Mouse (Mus musculus) gastrocnemius, postnatal 36 days (tissue): ENCODE measurements around the gene Shb. TPM values are rescaled to one million over a fixed set of nuclear protein-coding genes. Genes with fewer than 3 reads are reported as not detected.
A peak's percentile ranks its signal among the peaks of the same experiment; 100 is the strongest.

Experiments
- DNase-seq, 2 experiments: peaks; one replicate each; pipeline ENCODE4 v3.0.0; 2022
- intact Hi-C: fragments of 180-260 bp; cut with DNase I; formaldehyde crosslinking; loops from one replicate; pipeline ENCODE4 v1.15.1; 2025
- total RNA-seq, 2 experiments: library from RNA; stranded (reverse); gene quantifications; 2 replicates each; pipeline ENCODE4 v1.2.3; 2021

The Shb gene
- total RNA-seq, 2 experiments from 2014 or later = 6.3 to 6.7 TPM

DNA sequence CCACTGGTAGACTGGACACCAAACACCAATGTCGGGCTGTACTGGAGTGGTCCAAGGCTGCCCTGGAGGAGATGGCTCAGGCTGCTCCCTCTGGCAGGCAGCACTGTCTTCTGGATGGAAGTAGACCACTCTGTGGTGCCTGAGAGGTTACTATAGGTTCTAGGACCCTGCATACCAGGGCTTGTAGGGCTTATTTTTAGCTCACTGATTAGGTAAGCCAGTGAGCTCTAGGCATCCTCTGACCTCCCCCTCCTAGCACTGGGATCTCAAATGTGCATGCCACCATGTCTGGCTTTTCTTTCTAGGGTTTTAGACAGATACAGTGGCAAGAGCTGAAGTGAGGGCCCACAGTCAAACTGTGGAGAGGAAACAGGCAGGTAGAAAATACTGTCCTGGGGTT, 24.8 kb downstream of the Shb start:
- DNase-seq = no peak
- intact Hi-C loops = no loop called here

DNA sequence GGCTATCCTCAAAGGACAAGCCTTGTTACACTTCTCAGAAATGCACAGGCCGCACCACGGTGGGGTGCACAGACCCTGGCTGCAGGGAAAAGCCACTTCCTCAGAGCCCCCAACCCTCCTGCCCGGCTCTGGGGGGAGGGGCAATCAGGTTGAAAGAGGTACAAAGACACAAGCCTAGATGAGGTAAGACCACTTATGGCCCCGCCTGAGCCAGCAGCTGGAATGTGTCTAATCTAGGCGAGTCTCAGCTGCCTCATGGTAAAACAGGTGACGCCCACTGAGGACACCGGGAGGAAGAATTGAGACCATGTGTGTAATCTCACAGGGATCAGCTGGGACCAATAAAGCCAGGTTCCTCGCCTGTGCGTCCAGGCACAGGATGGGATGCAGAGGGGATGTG, 25.2 kb downstream of the Shb start:
- intact Hi-C loops = no loop called here
- no peak for DNase-seq

GRCm38 (mm10) chr4:45506613-45507012, 25.7 kb downstream of the Shb start:
- DNase-seq = no peak
- intact Hi-C loops = no loop called here

DNA sequence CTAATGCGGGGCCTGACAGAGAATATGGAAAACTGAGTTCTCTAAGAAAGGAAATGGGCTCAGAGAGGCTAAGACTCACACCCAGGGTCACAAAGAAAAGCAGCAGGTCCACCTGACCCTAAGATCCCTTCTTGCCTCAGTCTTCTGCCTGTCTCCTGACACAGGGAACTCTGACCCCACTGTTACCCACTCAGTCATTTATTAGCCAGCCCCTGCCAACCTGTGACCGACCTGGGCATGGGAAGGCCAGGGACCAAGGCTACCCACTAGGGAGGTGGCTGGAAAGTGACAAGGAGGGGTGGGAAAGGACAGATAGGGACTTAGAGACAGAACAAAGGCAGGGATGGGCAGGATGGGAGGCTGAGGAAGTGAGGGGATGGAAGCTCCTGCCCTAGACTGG, 26.6 kb downstream of the Shb start:
- DNase-seq = no peak
- intact Hi-C loops = no loop called here

DNA sequence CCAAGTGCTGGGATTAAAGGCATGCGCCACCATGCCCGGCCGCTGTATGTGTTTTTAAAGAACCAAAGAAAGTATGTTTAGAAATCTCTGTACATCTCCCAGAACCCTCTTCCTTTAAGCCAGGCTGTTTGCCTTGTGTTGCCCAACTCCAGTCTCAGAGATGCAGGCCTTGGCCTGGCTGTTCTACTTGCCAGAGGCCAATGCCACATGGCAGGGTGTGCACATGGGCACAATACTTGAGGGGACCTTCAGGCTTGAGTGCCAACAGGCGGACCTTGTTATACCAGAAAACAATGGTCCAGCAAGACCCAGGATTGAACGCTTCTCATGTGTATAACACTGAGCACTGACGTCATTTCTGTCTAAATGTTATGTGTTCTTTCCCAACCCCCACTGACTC, 27.1 kb downstream of the Shb start:
- intact Hi-C loops = no loop called here
- DNase-seq = no peak

GRCm38 (mm10) chr4:45503816-45504215, 28.5 kb downstream of the Shb start:
- intact Hi-C loops = no loop called here
- DNase-seq = peak; percentile 42 to 59

GRCm38 (mm10) chr4:45503380-45503779, 28.9 kb downstream of the Shb start:
- no peak for DNase-seq
- intact Hi-C loops = no loop called here

DNA sequence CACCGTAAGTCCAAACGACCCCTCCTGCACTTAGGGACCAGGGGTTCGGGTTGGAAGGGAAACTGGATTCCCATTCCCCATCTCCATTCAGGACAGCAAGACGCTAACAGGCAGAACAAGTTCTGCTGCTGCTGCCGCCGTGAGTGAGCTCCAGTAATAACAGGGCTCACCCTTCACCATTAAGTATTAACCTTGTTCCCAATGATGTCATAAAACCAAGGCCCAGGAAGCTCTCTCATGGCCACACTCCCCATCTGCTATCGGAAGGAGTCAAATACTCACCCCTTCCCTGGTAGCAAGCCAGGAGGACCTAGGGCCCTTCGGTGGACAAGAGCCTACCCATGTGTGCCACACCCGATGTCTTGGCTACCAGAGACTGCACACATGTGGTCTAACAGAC, 30.3 kb downstream of the Shb start:
- intact Hi-C loops = no loop called here
- no peak for DNase-seq

- intact Hi-C loops = no loop called here
- DNase-seq = no peak
Measured at GRCm38 (mm10) chr4:45500381-45500780, 31.9 kb downstream of the Shb start.

GRCm38 (mm10) chr4:45499556-45499955, 32.7 kb downstream of the Shb start:
- DNase-seq = no peak
- intact Hi-C loops = no loop called here

GRCm38 (mm10) chr4:45499081-45499480, 33.2 kb downstream of the Shb start:
- intact Hi-C loops = no loop called here
- no peak for DNase-seq

DNA sequence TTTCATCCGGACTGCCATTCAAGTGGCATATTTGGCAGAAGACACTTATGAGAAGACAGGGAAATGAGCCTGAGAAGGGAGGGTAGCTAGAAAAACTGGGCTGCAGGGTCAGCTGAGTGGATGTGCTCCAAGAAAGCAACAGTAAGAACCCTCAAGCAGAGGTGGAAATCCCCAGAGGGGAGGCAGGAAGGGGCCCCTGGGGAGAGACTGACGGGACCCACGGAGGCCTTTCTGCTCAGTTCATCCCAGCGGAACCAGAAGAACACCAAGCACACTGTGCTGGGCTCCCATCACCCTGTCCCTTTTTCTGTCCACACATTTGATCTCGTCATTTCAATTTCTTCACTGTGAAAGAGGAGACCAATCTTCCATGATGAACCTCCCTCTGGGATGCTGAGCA, 33.9 kb downstream of the Shb start:
- no peak for DNase-seq
- intact Hi-C loops = no loop called here

DNA sequence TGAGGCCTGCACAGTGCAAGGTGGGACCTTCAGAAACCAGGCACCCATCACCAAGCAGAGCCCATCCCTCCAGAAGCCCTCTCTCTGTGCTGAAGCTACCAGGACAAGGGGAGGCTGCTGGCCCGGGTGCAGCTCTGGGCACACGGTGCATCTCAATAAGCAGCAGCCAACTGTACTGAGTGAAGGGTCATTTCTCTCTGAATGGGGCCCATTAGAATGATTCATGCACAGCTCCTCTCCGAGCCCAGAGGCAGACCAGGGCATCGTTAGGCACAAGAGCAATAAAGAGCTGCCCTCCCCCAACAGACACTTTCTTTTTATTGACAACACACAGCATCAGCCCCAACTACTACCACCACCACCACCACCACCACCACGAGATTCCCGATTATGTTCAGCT, 35.0 kb downstream of the Shb start:
- intact Hi-C loops = no loop called here
- no peak for DNase-seq

- DNase-seq = no peak
- intact Hi-C loops = no loop called here
Measured at GRCm38 (mm10) chr4:45495531-45496201, 36.6 kb downstream of the Shb start.

DNA sequence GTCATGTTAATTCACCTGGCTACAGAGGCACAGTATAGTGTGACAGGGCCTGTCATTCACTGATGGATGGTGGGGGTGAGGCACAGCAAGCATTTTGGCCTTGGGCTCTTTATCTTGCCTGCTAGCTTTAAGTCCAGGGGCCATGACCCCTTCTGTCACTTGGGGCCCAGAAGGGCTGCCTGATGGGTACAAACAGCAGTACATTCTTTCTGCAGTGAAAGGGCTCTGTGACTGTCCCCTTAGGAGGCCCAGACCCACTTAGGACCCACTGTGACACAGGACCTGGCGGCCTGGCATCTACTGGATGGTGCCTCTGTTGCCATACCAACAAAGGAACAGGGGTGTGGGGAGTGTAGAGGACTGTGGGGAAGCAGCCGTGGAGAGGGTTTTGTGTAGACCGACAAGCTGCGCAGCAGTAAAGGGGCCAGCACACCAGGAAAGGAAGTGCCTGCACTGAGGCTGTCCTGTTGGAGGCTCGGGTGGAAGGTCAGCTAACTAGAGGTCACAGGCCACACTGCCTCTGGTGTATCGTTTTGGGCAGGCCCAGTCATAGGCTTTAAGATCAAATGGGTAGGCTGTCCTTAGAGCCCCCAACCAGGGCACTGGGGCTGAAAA, 38.4 kb downstream of the Shb start:
- no peak for DNase-seq
- intact Hi-C loops = no loop called here

- no peak for DNase-seq
- intact Hi-C loops = no loop called here
Measured at GRCm38 (mm10) chr4:45493118-45493517, 39.2 kb downstream of the Shb start.

- intact Hi-C loops = no loop called here
- DNase-seq = peak in 1 of 2 experiments; percentile 58
Measured at GRCm38 (mm10) chr4:45492681-45493081, 39.6 kb downstream of the Shb start.

GRCm38 (mm10) chr4:45491685-45492601, 40.3 kb downstream of the Shb start:
- intact Hi-C loops = no loop called here
- DNase-seq = no peak

- no peak for DNase-seq
- intact Hi-C loops = no loop called here
Measured at GRCm38 (mm10) chr4:45491119-45491679, 41.1 kb downstream of the Shb start.

GRCm38 (mm10) chr4:45490036-45490752, 42.1 kb downstream of the Shb start:
- intact Hi-C loops = no loop called here
- no peak for DNase-seq
